Mouse (Mus musculus) testis, postnatal 14 days (tissue): ENCODE measurements around the gene Slx4.
A peak's percentile ranks its signal among the peaks of the same experiment; 100 is the strongest.
"Not testable (repeated sequence)": the region's sequence is repeated elsewhere in the genome, so short reads cannot be mapped to it uniquely, and the experiment has no call there.

Experiments
- DNase-seq: peaks from one replicate; pipeline ENCODE4 v3.0.0; 2021; ENCODE audit warnings: low spot score

Slx4 gene

DNA sequence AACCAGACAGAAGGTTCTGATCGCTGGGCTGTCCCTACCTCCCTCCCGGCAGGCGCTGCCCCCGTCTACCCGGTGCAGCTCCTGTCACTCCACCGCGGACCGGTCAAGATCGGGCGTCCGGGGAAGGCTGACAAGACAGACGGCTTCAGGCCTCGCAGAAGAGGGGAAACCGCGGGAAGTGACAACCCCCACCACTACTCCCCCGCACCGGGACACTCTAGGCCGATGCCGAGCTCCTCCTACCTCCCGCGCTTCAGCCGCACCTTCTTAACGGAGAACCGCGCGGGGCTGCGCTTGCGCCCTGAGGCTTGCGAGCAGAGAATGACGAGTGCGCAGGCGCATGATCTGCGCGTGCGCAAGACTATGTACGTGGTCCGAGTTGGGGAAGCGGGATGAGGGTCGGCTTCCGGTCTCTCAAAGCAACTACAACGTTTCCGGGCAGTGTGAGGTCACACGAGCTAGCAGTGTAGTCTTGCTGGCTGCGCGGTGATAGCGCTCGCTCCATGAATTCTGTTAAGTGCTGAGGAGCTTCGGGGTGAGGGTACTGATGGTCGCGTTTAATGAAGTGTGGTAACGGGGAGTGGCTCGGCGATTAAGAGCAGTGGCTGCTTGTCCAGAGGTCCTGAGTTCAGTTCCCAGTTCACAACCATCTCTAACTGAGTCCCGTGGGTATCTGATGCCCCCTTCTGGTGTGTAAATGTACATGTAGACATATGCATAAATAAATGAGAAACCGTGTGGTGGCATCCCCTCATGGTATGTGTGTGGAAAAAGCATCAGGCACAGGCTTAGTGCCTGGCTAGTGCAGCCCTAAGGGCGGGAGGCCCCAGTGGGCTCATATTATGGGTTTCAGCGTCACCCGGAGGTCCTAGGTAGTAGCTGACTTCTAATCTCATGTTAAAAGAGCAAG, at the start of gene Slx4:
Gene Slx4 (minus strand): TSS at position 282 of the 910 bp plus-strand sequence.
- DNase-seq = peak; percentile 95

DNA sequence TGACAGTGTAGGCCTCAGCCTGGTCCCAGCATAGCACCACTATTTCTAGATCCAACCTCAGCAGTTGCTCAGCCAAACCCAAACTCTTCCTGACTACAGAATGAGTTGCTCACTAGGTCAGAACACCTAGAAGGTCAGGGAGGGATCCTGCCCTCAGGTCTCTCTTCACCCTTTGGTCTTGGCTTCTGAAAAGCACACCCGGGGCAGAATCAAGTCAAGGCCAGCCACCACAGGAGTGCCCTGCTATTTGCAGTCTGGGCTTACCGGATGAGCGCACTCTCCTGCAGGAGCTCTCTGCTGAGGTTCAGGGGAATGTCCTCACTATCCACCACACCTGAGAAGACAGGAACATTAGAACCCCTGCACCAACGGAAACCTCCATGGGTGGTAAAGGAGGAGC, 49.0 kb upstream of the Slx4 start:
- DNase-seq = no peak

DNA sequence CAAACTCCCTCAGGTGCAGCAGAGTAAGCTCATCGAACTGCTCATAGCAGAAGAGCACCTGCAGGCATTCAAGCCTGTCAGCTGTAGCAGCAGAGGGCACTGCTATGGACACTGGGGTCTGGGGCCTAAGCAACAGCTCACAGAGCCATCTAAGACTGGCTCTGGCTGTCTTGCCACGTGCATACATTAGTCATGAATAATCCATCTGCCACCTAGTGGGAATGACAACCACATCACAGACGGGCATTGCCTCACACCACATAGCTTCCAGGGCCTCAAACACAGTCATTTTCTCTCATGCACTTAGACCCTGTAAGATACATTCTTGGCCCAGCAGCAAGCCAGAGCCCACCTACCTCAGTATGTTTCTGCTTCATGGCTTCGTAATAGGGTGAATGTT, 42.0 kb upstream of the Slx4 start:
- no peak for DNase-seq

DNA sequence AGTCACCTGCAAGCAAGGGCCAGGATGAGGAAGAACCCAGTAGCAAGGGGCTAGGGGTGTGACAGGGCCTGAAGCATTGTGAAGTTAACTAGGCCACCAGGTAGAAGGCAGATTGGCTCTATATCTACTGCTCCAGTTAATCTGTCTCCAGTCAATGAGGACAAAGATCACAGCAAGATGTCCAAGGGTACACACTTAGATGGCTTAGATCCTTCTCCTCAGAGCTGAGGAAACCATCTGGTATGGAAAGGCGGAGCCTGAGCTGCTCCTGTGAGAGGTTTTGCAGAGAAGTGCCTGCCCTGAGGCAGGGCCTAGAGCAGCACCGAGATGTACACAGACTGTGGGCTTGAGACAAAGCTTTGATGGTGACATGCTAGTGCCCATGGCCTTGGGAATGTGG, 40.5 kb upstream of the Slx4 start:
- no peak for DNase-seq

DNA sequence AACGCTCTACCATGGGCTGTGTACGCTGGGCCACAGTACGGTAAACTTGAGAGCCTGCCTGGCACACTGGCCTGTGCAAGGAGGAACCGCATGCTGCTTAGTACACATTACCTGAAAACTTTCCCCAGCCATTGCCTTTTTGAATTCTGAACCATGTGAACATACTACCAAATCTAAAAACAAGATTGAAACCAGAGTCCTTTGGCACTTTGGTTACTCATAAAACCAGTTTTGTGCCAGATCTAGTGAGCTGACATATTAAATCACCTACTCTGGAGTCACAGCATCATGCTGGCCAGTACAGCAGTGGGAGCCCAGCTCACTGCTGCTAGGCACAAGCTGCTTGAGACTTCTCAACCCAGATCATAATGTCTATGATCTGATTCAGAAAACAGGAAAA, 38.1 kb upstream of the Slx4 start:
- no peak for DNase-seq

DNA sequence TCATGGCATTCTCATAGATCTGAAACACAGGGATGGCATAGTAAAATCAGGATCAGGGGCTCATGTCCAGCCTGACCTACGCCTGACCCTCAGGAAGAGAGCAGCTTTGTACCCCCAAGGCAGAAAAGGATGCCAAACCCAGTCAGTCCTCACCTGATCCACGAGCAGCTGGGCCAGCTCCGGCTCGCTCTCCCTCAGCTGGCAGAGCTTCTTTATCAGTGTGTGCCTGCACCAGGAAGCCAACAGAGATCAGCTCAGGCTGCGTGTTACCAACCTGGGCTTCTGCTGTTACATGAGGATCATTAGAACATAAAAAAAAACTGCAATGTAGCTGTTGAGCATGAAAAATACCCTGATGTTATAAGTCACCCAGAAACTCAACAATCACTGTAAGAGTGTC, 36.6 kb upstream of the Slx4 start:
- DNase-seq = no peak

DNA sequence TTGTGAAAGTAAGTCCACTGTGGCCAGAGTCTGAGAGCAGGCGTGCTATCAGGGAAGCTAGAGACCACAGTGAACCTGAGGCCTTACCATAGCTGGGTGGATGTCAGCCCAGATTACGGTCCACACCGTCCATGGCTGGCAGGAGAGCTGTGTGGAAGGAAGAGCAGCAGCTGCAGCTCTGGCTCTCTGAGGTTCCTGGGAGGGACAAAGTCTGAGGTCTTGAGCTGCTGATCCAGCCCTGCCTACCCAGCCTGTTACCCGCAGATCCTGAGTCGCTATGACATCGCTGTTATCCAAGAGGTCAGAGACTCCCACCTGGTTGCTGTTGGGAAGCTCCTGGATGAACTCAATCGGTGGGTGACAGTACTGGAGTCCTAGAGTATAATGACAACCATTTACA, 34.1 kb upstream of the Slx4 start:
- no peak for DNase-seq

DNA sequence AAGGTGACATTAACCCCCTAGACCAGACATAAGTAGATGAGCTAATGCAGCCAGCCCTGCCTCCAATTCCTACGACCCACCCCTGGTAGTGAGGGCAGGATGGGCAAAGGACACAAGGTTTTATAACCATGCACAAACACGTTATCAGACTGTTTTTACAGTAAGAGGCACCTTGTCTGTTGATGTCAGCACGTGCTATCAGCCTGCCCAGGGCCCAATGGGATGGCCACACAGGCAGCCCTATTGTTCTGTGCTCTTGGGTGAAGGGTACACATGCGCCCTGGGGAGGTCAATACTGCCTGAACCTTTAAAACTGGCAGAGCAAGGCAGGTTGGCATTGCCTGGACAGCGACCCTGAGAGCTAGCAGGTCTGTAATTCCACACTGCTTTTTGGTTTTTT, 33.2 kb upstream of the Slx4 start, which contains the start of gene Dnase1:
Gene Dnase1 (plus strand): TSS at position 136 of the 400 bp plus-strand sequence.
- no peak for DNase-seq

DNA sequence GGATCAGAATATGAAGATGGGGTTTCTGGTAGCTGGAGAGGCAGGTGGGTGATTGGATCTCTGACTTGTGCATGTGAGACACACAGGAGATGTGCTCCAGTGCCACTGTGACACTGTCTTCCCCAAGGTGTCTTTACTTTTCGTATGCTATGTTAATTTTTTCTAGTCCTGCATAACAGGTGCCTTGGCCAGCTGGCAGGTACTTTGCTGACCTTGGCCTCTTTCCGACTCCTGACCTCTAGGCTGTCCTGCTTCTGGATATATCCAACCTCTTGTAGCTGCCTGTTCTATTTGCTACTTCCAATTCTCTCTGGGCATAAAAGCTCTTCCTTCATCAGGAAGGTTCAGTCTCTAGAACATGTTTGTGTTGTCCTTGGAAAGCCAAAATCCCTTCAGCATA, 32.0 kb upstream of the Slx4 start:
- DNase-seq = no peak

DNA sequence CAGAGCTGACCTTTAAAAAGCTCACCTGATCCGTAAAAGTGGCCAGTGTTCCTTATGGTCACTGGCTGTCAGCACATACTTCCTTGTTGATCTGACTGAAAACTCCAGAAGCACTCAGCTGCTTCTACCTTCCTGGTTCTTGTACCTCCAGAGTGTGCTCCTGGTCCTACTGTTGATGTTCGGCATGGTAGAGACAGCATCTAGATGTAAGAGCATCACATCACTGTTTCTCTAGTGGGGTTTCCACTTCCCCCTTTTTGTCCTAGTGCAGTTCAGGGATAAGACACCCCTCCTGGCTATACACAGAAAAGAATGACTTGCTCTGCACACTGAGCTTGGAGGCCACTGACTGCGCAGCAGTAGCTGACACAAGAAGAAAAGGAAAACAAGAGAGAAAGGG, 30.9 kb upstream of the Slx4 start:
- DNase-seq = no peak

DNA sequence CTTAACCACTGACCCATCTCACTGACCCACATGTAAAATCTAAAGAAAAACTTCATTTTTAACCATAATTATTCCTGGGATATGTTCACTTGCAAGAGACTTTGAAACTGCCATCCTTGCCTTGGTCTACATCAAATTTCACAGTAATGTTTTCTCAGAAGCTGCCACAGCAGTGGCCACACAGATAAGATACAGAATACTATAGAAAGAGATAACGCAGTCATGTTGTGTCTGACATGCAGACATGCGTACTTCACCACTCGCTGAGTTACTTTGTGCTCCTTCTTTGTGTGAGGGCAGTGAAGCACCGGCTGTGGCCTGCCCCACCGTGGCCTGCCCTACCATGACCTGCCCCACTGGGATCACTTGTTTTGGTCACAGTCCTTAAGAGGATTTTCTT, 30.4 kb upstream of the Slx4 start:
- no peak for DNase-seq

DNA sequence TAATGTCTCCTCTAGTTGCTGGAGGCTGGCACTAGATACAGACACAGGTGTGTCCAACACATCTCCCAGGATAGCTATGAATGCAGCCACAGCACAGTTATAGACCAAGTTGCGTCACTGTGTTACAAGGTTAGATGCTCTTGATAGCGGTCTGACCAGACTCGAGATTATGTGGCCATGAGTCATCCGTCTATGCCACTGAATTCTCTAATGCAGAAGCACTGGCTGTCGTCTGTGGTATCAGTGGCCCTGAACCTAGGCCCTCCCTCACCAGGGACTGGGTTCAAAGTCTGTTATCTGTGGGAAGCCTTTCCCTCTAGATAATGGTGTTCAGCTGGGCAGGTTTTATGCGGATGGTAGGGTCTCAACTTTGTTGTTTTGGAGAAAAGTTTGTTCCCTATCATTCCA, 28.8 kb upstream of the Slx4 start:
- DNase-seq = no peak

DNA sequence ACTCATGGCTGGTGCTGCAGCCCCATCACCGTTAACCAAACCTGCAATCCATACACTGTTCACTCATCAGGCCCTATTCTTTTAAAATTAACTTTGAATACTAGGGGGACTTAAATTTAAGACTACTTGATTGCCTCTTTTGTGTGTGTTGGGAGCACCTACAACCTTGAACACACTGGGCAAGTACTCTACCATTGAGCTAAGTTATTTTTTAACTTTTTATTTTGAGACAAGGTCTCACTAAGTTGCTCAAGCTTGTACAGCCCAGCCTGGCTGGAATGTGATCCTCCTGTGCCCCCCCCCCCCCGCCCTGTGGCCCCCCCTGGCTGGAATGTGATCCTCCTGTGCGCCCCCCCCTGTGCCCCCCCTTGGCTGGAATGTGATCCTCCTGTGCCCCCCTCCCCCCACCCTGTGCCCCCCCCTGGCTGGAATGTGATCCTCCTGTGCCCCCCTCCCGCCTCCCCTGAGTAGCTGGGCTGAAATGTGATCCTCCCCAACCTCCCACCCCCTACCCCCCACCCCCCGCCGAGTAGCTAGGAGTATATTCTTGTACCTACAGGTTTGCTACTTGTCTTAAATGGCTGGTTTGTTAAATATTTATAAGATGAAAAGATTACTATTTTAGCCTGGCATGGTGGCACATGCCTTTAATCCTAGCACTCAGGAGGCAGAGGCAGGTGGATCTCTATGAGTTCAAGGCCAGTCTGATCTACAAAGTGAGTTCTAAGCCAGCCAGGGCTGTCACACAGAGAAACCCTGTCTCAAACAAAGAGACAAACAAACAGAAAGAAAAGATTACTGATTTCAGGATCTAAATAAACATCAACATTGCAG, 28.1 kb upstream of the Slx4 start:
- DNase-seq = no peak

DNA sequence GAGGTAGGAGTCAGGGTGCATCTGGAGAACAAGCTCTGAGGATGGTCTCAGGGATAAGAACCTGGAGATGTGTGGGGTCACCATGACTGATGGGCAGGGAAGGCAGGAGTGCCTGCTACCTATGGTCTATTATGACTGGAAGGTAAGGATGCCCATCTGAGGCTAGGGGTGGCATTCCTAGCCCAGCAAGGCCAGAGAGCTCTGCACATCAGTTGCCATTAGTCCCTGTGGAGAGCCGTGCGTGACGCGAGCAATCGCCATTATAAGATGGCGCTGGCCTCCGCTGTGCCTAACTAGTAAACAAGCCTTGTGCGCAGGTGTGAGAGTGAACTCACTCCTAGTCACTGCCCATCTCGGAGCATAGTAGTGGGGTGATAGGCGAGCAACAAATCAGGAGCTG, 26.9 kb upstream of the Slx4 start:
- DNase-seq = no peak

DNA sequence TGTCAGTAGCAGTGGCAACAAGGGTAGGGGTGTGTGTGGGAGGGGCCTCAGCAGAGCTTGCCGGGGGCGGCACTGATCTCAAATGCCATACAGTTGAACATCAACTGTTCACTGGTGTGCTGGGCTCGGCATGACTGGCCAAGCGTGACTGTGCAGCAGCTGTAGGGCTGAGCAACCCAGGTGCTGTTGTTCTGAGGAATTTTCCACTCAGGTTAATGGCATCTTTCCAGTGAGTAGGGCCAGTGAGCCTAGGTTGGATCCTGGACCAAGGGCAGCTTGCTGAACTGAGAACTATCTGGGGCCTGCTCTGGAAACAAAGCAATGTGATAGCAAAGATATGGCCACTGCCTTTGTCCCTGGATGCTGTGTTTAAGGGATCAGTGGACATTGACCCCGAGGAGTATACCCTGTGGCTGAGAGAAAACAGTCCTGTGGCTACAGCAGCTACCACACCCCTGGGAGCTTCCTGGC, 25.8 kb upstream of the Slx4 start:
- no peak for DNase-seq

DNA sequence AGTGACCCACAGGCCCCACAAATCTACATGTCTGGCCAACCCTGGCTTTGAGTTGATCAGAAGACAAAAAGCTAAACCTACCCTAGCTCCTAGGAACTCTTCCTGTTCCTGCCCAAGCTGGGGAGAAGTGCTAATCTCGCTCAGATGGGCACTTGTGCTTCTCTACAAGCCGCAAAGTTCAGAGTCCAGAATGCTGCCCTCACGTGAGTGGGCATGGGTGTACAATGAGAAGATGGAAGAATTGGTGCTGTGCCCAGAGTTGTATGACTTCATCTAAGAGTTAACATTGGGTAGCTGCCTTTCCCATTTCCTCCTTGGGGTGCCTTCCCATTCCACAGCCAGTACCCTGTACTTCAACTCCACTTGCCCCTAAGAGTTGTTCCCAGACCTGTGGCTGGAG, 23.6 kb upstream of the Slx4 start:
- DNase-seq = no peak

DNA sequence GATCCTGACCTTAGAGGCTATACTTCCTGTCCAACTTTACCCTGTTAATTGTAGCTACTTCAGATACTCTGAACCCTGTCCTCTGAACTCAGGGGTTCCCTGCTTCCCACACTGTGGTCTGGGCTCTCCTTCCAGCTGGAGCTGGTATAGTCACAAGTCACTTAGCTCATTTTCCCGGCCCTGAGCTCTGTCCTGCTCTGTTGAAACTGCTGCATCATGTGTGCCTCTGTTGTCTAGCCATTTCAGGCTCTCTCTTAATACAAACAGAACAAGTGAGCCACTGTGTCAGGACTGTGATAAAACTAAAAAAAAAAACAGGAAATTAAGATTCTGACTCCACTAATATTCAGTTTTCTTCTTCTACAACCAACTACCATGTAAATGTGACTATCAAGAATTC, 23.1 kb upstream of the Slx4 start:
- DNase-seq = no peak

DNA sequence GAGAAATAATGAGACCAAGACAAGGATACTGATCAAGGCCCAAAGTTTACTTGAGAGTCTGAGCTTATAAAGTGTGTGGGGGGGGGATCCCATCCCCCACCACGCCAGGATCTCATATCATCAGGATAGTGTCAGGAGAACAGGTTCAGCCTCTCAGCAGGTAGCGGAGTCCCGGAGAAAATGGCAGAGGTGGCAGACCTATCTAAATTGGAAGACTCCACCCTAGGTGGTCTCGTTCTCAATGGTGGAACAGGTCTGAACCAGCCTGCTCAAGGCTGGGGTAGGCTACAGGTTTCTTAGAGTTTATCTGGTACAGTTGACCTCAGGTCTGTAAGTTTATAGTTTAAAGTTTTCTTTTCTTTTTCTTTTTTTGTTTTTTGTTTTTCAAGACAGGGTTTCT, 19.1 kb upstream of the Slx4 start:
- no peak for DNase-seq

DNA sequence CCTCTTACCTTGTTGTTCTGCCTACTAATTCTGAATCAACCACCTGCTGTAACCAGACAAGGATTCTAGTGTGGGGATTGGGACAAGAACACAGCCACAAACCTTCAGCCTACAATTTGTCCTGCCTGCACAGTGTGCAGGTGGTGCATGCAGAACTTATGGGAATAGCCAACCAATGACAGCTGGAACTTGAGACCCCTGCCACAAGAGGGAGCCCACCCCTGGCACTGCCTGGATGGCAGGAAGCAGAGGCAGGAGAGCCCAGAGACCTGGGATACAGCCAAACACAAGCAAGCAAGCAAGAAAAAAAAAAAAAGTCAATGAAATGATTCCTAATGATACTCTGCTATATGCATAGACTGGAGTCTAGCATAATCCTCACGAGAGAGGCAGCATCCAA, 17.7 kb upstream of the Slx4 start:
- no peak for DNase-seq

DNA sequence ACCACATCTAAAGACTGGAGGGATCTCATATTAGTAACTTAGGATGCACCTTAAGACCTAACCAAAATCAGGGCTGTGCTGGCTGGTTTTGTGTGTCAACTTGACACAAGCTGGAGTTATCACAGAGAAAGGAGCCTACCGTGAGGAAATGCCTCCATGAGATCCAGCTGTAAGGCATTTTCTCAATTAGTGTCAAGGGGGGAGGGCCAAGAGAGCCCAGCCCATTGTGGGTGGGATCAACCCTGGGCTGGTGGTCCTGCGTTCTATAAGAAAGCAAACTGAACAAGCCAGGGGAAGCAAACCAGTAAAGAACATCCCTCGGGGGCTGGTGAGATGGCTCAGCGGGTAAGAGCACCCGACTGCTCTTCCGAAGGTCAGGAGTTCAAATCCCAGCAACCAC, 13.9 kb upstream of the Slx4 start:
- DNase-seq = not testable (repeated sequence)

DNA sequence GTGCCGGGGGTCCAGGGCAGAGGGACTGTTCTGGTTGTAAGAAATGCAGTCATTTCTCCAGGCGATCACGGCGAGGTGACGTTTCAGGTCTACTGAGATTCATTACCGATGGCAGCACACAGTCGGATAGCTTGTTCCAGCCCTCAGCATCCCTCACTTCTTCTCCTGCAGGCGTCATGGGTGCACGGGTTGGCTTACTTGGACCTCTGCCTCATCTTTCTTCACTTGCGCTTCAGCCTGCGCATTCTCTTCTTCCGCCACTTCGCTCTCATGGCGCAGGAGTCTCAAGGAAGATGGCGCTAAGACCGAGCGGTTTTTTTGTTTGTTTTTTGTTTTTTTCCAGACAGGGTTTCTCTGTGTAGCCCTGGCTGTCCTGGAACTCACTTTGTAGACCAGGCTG, 13.2 kb upstream of the Slx4 start:
- not testable (repeated sequence) for DNase-seq

DNA sequence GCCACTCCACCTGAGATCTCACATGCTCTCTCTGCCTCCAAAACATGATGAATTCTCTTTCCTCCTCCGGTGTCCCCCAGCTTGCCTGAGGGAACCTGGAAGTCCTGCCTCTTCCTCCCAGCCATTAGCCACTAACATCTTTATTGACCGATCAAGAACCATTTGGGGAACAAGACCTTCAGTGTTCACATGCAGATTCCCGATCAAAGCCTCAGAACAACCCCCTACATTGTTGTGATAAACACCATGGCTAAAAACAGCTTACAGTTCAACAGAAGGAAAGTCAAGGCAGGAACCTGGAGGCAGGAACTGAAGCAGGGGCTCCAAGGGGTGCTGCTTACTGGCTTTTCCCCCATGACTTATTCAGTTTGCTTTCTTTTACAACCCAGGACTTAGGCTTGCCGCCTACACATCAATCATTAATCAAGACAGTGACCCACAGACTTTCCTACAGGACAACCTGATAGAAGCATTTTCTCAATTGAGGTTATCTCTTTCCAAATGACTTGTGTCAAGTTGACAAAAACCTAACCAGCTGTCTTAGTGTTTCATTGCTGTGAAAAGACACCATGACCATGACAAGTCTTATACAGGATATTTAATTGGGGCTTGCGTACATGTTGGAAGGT, 10.6 kb upstream of the Slx4 start:
- no peak for DNase-seq
